Mouse (Mus musculus) stomach, embryonic 15.5 days (tissue): ENCODE results near the gene Ecel1. TPM values are rescaled to one million over a fixed set of nuclear protein-coding genes. Genes with fewer than 3 reads are reported as not detected.
A peak's percentile ranks its signal among the peaks of the same experiment; 100 is the strongest.

Experiments used
- ATAC-seq: fragments of 200-750 bp; cut with Nextera tagmentation; 2 replicates; pipeline ENCODE4 v1.8.0; 2017; ENCODE audit warnings: low read depth, moderate number of reproducible peaks, moderate TSS enrichment; ENCODE audit not compliant: insufficient read depth, low FRiP score
- H3K27ac ChIP-seq: fragments of 300-500 bp; sonication (generic); 2 replicates; pipeline ENCODE4 v1.5.1; 2015; ENCODE audit warnings: mild to moderate bottlenecking, inconsistent platforms
- H3K27me3 ChIP-seq: fragments of 300-500 bp; sonication (generic); replicated peaks from 2 replicates; pipeline ENCODE4 v1.6.1; 2015; ENCODE audit warnings: inconsistent platforms
- H3K36me3 ChIP-seq: fragments of 300-500 bp; sonication (generic); 2 replicates; pipeline ENCODE4 v1.6.1; 2015; ENCODE audit warnings: inconsistent platforms
- H3K4me1 ChIP-seq: fragments of 300-500 bp; sonication (generic); 2 replicates; pipeline ENCODE4 v1.6.1; 2015; ENCODE audit warnings: inconsistent platforms
- H3K4me2 ChIP-seq: fragments of 300-500 bp; sonication (generic); 2 replicates; pipeline ENCODE4 v1.6.1; 2015; ENCODE audit warnings: mild to moderate bottlenecking, inconsistent platforms
- H3K4me3 ChIP-seq: fragments of 300-500 bp; sonication (generic); replicated peaks from 2 replicates; pipeline ENCODE4 v1.5.1; 2015; ENCODE audit warnings: inconsistent platforms
- H3K9ac ChIP-seq: fragments of 300-500 bp; sonication (generic); 2 replicates; pipeline ENCODE4 v1.6.1; 2015; ENCODE audit warnings: inconsistent platforms
- H3K9me3 ChIP-seq: fragments of 300-500 bp; sonication (generic); 2 replicates; pipeline ENCODE4 v1.6.1; 2016; ENCODE audit warnings: inconsistent platforms
- WGBS: fragments of 180-500 bp; shearing (Covaris S2); methylation state at CpG from one replicate; pipeline ENCODE4 v1.1.7; 2015; 5-methylcytosine and 5-hydroxymethylcytosine counted together
- polyA plus RNA-seq: library from polyadenylated mRNA; unstranded; fragments of >200 nt; fragmentation: Nextera tagmentation; extraction: Ambion mirVana; gene quantifications from 2 replicates; pipeline ENCODE4 v1.2.1, GENCODE M21; 2015

The Ecel1 gene
- polyA plus RNA-seq, 1 experiment from 2014 or later = 6.3 TPM

- H3K4me1 ChIP-seq = peaks cover 16% of the 10 kb centered on the region
- H3K27ac ChIP-seq = no peak overlapping the region
- 21% methylated on average over 13 of the region's 13 CpGs for WGBS
- H3K4me3 ChIP-seq = no peak overlapping the region
- 0 out of 2 replicates have a peak, but pooled peaks have one; percentile 7 for ATAC-seq
- H3K9me3 ChIP-seq = no peaks in the 10 kb centered on the region
- no peak overlapping the region for H3K9ac ChIP-seq
- H3K36me3 ChIP-seq = no peaks in the 10 kb centered on the region
- H3K27me3 ChIP-seq = peaks cover 48% of the 10 kb centered on the region
- H3K4me2 ChIP-seq = no peak overlapping the region
These were observed 29.2 kb upstream of the Ecel1 start for GRCm38 (mm10) chr1:87185526-87185925.

DNA sequence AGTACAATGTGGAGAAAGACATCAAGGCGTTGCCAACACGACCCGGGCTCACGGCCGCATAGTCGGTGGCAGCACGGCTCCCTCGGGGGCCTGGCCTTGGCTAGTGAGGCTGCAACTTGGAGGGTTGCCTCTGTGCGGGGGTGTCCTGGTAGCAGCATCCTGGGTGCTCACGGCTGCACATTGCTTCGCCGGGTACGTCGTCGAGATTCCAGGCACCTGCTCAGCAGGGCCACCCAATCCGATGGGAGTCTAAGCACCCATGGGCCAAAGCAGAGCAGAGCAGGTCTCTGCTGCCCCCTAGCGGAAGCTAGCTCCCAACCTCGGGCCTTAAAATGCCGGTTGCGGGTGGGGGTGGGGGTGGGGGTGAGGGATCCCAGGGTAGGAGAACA, 28.4 kb upstream of the Ecel1 start:
- ATAC-seq = no peak
- 13% methylated on average over 20 of the region's 20 CpGs for WGBS
- no peak overlapping the region for H3K27ac ChIP-seq
- H3K4me1 ChIP-seq = peaks cover 16% of the 10 kb centered on the region
- H3K4me2 ChIP-seq = peak overlapping the region; percentile 37
- H3K36me3 ChIP-seq = no peaks in the 10 kb centered on the region
- 0 out of 2 replicates have a peak overlapping the region, but pooled peaks have one; percentile 1 for H3K4me3 ChIP-seq
- H3K9ac ChIP-seq = no peak overlapping the region
- no peaks in the 10 kb centered on the region for H3K9me3 ChIP-seq
- peaks cover 48% of the 10 kb centered on the region for H3K27me3 ChIP-seq

DNA sequence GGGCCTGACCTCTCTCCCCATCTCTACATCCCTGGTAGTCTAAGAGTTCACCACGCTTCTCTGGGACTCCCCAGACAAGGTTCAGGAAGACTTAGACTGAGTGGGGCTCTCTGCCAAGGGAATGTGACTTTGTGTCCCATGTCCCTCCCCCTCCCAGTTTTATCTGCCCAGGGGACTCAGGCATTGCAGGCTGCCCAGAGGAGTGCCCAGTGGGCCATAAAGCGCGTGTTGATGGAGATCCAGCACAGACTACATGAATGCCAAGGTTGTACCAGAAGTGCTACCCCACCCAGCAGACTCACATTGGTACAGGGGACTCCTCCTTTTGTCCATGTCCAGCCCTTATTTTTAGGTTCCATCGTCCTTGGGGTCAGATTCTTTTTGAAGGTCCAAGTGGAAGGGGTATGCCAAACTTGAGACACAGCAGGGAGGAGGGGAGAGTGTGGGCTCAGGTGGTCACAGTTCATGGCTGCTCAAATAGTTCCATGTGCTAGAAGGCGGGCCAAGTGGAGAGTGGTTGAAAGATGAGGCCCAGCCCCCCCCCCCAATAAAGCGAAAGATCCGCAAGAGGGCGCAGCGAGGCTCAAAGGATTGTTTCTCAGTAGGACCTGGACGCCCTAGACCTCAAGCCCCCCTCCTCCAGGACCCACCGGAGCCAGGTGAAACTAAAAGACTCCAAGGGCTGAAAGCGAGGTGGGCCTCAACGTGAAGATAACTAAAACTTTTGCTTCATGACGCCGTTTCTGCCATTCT, 27.9 kb upstream of the Ecel1 start:
- peaks cover 16% of the 10 kb centered on the region for H3K4me1 ChIP-seq
- peak overlapping the region; percentile 37 for H3K4me2 ChIP-seq
- H3K36me3 ChIP-seq = no peaks in the 10 kb centered on the region
- 0 out of 2 replicates have a peak overlapping the region, but pooled peaks have one; percentile 1 for H3K4me3 ChIP-seq
- no peak overlapping the region for H3K9ac ChIP-seq
- no peaks in the 10 kb centered on the region for H3K9me3 ChIP-seq
- H3K27ac ChIP-seq = no peak overlapping the region
- no peak for ATAC-seq
- H3K27me3 ChIP-seq = peaks cover 48% of the 10 kb centered on the region
- WGBS = 34% methylated on average over 15 of the region's 15 CpGs

GRCm38 (mm10) chr1:87183013-87183412, 26.7 kb upstream of the Ecel1 start, which contains the start of gene Prss56:
TSS of gene Prss56 (plus strand) at chr1:87183313.
- Histone ChIP-seq H3K4me1 (peaks cover 16% of the 10 kb centered on the region), H3K9ac (no peak within 1 kb of the TSS), H3K4me3 (no peak within 1 kb of the TSS), H3K9me3 (no peaks in the 10 kb centered on the region), H3K36me3 (no peaks in the 10 kb centered on the region), H3K27me3 (peaks cover 44% of the 10 kb centered on the region), H3K27ac (no peak within 1 kb of the TSS), H3K4me2 (no peak within 1 kb of the TSS)
- no peak for ATAC-seq
- WGBS = 54% methylated on average over 9 of the region's 9 CpGs

DNA sequence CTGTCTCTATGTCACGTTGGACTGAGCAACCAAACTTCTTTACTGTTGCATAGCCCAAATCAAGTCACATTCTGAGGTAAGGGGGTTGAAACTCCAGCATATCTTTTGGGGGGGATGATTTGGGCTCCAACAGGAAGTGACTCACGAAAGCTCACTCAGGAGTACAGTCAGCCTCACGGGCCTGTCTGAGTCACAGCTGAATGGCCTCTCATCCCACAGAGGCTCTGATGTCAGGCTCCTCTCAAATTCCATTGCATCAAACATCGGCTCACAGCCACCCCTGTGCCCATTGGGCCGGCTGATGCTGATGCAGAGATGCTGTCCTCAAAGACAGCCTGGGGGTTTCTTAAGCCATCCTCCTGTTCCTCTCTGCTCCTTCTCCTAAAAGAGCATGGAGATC, 24.6 kb upstream of the Ecel1 start:
- Histone ChIP-seq H3K4me3 (no peak overlapping the region), H3K36me3 (no peaks in the 10 kb centered on the region), H3K4me2 (no peak overlapping the region), H3K27me3 (peaks cover 34% of the 10 kb centered on the region), H3K9me3 (no peaks in the 10 kb centered on the region), H3K27ac (no peak overlapping the region), H3K9ac (no peak overlapping the region), H3K4me1 (peaks cover 17% of the 10 kb centered on the region)
- ATAC-seq = no peak
- 37% methylated on average over 5 of the region's 5 CpGs for WGBS

- Histone ChIP-seq H3K27ac (no peak overlapping the region), H3K9me3 (no peaks in the 10 kb centered on the region), H3K4me3 (no peak overlapping the region), H3K9ac (no peak overlapping the region), H3K4me2 (peak overlapping the region; percentile 25), H3K4me1 (peaks cover 13% of the 10 kb centered on the region), H3K36me3 (no peaks in the 10 kb centered on the region), H3K27me3 (peaks cover 20% of the 10 kb centered on the region; the same call in 1 of the 2 replicates)
- ATAC-seq = peak; percentile 83
- WGBS = 6% methylated on average over 11 of the region's 11 CpGs
These were observed 19.6 kb upstream of the Ecel1 start for GRCm38 (mm10) chr1:87175852-87176292.

- Histone ChIP-seq H3K27me3 (peaks cover 25% of the 10 kb centered on the region; the same call in 1 of the 2 replicates), H3K9ac (no peak overlapping the region), H3K4me3 (no peak overlapping the region), H3K4me1 (peaks cover 18% of the 10 kb centered on the region), H3K36me3 (no peaks in the 10 kb centered on the region), H3K27ac (no peak overlapping the region), H3K4me2 (peak overlapping the region; percentile 14; the same call in 1 of the 2 replicates), H3K9me3 (no peaks in the 10 kb centered on the region)
- 34% methylated on average over 28 of the region's 28 CpGs for WGBS
- no peak for ATAC-seq
These were observed 18.0 kb upstream of the Ecel1 start for GRCm38 (mm10) chr1:87174006-87174955.

DNA sequence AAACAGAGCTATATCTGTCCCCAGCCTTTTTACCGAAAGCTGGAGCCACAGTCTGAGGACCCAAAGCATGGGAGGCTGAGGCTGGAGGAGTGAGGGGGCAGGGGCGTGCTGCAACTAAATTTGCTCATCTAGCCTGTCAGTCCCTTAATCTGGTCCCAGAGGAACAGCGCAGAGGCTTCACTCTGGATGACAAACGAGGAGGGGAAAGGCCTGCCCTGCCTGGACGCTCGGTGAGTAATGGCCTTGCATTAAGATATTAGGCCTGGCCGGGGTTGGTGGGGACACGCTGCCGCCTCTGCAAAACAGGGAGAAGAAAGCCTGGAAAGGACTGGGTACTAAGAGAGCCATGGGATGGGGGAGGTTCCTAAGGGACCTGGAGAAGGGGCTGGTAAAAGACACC, 16.0 kb upstream of the Ecel1 start:
- Histone ChIP-seq H3K9me3 (no peaks in the 10 kb centered on the region), H3K27me3 (peaks cover 25% of the 10 kb centered on the region; the same call in 1 of the 2 replicates), H3K27ac (no peak overlapping the region), H3K4me2 (no peak overlapping the region), H3K9ac (no peak overlapping the region), H3K36me3 (no peaks in the 10 kb centered on the region), H3K4me1 (peaks cover 18% of the 10 kb centered on the region), H3K4me3 (no peak overlapping the region)
- WGBS = 32% methylated on average over 9 of the region's 9 CpGs
- no peak for ATAC-seq

- Histone ChIP-seq H3K4me1 (peaks cover 13% of the 10 kb centered on the region), H3K9me3 (no peaks in the 10 kb centered on the region), H3K4me3 (no peak overlapping the region), H3K9ac (no peak overlapping the region), H3K4me2 (no peak overlapping the region), H3K27ac (no peak overlapping the region), H3K36me3 (no peaks in the 10 kb centered on the region), H3K27me3 (peaks cover 31% of the 10 kb centered on the region; the same call in 1 of the 2 replicates)
- ATAC-seq = no peak
- WGBS = 91% methylated on average over 1 of the region's 1 CpGs
These were observed 15.0 kb upstream of the Ecel1 start for GRCm38 (mm10) chr1:87171312-87171711.

DNA sequence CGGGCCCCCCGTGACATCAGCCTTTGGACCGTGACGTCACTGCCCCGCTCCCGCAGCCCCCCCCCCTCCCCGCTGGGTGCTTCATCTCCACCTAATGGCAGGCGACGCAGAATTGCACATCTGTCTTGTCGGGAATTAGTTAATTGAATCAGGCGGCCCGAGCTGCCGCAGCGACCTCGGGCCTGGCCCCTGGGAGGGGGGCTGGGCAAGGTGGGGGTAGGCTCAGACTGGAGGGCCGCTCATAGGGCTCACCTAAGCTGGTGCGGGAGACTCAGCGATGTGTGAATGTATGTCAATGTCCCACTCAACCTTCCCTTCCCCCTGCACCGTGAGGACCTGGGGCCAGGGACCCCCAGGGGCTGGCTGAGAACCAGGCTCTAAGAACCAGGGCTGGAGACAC, 14.1 kb upstream of the Ecel1 start:
- Histone ChIP-seq H3K9ac (no peak overlapping the region), H3K4me2 (no peak overlapping the region), H3K4me1 (peaks cover 5% of the 10 kb centered on the region; the same call in 1 of the 2 replicates), H3K4me3 (no peak overlapping the region), H3K36me3 (no peaks in the 10 kb centered on the region), H3K27ac (no peak overlapping the region), H3K9me3 (no peaks in the 10 kb centered on the region), H3K27me3 (peaks cover 31% of the 10 kb centered on the region; the same call in 1 of the 2 replicates)
- ATAC-seq = no peak
- WGBS = 7% methylated on average over 19 of the region's 19 CpGs

GRCm38 (mm10) chr1:87164796-87165184, 8.5 kb upstream of the Ecel1 start:
- H3K36me3 ChIP-seq = no peaks in the 10 kb centered on the region
- H3K27ac ChIP-seq = no peak overlapping the region
- H3K4me3 ChIP-seq = no peak overlapping the region
- ATAC-seq = no peak
- H3K4me1 ChIP-seq = no peaks in the 10 kb centered on the region
- no peak overlapping the region for H3K9ac ChIP-seq
- 52% methylated on average over 9 of the region's 9 CpGs for WGBS
- no peak overlapping the region for H3K4me2 ChIP-seq
- no peaks in the 10 kb centered on the region for H3K9me3 ChIP-seq
- peaks cover 21% of the 10 kb centered on the region; the same call in 1 of the 2 replicates for H3K27me3 ChIP-seq
